Mouse (Mus musculus) gonadal fat pad, adult 2 months (tissue): ENCODE results near the gene Lrrc30. TPM values are rescaled to one million over a fixed set of nuclear protein-coding genes. Genes with fewer than 3 reads are reported as not detected.

Source experiments
- DNase-seq: peaks from one replicate; pipeline ENCODE4 v3.0.0-alpha.2; 2012; ENCODE audit warnings: low read depth
- polyA plus RNA-seq: library from polyadenylated mRNA; depleted of rRNA; stranded (reverse); fragments of >200 nt; gene quantifications from 2 replicates; pipeline ENCODE4 v1.2.3, GENCODE M21; 2012; rRNA removed

Gene Lrrc30
- not detected in 2 replicates for polyA plus RNA-seq

DNA sequence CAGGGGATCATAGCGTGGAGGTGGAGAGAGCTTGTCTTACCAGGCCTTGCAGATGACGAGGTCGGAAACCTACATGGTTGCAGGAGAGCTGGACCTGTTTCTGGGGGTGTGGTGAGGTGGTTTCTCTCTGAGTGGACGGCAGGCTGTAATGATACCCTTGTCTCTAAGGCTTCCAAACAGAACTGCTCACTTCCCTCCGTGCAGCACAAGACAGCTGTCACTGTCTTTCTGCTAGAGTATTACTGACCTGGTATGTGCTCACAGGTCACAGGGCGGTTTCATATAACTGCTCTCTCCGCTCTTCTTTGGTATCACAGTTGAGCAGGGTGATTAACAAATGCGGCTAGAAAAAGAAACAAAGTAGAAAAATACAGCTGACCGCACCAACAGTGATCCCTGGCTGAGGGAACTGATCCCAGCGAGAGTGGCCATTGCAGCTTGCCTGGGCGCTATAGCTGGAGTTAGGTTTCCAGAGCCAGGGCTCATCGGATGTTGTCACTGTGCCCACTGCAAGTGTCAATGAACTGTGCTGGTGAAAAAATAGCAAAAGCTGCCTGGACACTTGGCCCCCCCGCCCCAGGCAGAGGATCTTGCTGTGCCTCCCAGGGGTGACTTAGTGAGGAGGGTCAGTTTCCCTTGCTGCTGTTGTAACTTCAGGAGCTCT, at the start of gene Lrrc30:
Gene Lrrc30 (minus strand): TSS at position 48 of the 664 bp plus-strand sequence.
- no peak for DNase-seq

DNA sequence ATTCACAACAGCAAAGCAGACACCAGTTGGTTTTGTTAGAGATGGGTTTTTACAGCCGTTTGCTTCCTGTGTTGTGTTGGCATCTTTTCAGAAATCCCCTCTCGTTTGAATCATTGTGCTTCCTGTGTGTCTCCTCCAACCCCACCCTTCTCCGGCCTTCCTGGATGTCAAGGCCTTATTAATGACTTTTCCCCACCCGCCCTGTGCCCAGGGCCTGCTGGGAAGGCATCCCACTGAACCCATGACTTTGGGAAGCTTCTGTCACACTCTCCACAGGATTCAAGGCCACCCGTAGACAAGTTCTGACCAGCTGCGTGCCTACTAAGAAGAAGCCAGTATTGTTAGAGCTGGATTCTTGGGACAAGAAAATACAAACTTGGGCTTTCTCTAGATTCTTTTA, 48.6 kb upstream of the Lrrc30 start:
- no peak for DNase-seq

DNA sequence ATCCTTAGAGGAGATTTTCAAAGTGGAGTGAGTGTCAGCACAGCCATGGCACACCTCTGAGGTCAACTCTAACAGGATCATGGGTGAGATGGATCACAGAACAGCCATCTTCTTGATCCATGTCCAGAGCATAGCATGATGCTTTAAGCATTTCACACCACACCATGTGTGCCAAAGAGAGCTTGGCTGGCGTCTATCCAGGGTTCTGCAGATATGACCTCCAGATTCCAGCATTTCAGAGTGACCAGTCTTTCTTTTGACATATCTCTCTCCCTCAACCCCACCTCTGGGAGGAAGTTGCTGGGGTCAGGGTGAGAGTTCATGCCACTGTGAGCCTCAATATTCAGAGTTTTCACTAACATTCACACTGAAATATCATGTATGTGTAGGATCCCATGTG, 46.1 kb upstream of the Lrrc30 start:
- no peak for DNase-seq

DNA sequence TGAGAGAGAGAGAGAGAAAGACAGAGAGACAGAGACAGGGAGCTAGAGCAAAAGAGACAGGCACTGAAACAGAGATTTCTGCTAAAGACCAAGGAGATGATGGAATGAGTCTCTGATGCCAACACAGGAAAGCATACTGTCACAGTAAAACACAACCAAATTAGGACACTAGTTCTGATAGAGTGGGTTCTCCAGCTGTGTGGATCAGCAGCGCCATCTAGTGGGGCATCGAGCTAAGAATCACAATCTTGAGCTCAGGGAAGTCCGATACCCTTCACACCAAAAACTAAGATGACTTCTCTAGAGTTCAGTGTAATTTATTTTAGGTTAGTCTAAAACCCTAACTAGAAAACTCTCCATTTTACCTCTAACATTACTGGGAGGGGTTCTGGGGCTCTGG, 35.5 kb upstream of the Lrrc30 start:
- peak; percentile 4 for DNase-seq

DNA sequence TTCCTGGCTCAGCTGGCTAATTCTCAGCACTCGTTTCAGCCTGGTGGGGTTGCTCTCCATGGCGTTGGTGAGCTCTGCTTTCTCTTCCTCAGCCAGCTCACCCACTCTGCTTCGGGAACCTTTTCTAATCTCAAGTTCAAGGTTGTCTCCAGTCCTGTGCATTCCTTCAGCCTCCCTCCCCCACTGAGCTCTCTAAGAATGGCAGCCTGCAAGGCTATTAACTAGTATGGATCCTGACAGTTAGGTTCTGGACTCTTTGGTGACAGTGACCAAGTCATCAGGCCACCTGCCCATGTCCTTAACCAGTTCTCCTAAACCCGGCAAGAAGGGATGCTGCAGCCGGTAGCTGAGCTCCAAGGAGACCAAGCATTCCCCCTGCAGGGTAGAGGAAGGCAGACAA, 34.5 kb upstream of the Lrrc30 start:
- no peak for DNase-seq

DNA sequence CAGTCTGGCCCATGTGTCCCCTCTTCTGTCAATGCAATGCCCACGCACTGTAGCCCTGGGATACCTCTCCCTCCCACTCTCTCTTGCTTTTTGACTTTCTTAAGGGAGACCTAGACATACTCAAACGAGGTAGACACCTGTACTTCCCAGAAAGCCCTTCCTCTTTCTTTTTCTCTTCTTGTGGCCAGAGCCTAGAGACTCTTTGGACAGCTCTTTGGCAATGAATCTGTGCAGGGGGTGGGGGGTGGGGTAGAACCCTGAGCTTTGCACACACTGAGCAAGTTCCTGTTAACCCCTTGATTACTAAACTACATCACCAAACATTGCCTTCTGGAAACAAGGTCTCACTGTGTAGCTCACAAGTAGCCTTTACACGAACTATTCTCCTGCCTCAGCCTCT, 31.8 kb upstream of the Lrrc30 start:
- no peak for DNase-seq

DNA sequence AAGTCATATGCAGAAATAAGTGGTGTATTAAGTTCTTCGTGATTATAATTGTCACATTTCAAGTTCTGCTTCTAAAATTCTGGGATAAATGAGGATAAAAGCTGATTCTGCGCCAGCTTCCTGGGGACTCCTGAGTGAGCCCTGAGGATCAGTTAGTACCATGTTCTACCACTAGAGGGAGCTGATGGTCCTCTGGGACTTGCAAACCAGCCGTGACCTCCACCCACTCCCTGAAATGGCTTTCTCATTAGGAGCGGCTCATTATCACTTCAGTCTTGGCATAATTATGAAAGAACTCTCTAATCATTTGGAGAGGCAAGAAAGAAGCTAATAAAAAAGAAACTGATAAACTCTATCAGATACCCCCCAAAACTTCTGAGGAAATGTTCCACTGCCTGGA, 19.0 kb upstream of the Lrrc30 start:
- no peak for DNase-seq

DNA sequence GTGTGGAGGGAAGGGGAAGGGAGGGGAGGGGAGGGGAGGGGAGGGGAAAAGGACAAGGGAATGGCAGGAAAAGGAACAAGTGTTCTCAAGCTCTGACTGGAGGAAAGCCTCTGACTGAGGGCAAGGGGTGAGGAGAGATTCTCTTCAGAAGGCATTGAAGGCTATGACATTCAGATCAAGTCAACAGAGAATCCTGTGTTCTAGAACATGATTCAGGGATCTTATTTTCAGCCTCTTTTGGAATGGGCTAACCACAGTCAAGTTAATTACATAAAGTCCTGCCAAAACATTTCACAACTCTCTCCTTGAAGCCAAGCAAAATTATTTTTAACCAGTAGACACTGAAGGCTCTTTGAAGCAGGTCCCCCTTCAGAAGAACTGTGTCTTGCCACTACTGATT, 9.1 kb upstream of the Lrrc30 start:
- peak; percentile 57 for DNase-seq

DNA sequence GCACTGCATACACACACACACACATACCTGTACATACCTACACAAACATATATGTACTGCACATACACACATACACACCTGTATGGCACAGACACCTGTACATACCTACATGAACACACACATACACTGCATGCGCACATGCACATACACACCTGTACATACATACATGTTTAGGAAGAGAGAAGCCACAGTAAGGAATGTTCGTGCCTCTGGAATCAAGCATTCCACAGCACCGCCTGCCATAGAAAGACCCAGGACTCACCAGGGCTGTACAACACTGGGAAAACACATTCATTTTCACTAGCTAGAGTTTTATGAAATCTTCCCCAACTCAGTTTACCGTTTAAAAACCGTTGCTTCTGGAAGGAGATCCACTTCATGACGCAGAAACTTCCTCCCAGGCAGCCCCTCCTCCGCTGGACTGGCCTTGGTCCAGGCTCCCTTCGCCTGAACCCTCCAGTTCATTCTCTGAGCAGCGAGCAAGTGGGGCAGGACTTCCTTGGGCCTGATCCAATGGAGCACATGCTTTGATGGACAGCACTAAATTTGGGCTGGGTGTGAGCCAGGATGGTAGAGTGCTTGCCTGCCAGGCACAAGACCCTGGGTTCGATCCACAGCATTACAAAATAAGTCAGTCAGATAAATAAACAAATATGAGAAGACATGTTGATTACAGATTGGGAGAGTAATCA, 5.7 kb upstream of the Lrrc30 start:
- DNase-seq = no peak

DNA sequence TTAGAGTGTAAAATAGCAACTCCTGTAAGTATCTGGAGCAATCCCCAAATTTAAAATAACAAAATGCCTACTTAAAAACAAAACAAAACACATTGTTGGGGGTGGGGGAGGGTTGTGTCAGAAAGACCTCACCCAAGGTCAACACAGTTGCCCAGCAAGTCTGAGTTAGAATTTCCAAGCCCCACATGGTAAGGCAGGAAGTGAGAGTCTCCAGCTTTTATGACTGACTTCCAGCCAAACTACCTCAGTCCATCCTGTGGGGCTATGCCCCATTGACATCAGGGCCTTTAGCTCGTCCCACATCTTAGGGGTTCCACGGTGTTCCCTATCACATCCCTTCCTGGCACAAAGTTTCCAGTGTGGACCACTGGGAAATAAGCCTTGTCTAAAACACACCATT, 4.4 kb upstream of the Lrrc30 start:
- no peak for DNase-seq

DNA sequence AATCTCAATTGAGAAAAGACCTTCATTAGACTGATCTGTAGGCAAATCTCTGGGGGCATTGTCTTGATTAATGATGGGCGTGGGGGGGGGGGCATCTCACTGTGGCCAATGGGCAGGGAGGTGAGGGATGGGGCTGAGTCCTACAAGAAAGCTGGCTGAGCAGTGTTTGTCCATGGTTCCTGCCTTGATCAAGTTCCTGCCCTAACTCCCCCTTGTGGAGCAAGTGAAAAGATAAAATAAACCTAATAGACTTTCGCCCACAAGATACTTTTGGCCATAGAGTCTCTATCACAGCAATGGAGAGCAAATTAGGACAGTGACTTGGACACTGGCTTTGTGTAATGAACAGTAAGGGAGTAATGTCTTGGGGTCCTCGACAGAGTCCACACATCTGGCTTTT, 3.8 kb upstream of the Lrrc30 start:
- no peak for DNase-seq

DNA sequence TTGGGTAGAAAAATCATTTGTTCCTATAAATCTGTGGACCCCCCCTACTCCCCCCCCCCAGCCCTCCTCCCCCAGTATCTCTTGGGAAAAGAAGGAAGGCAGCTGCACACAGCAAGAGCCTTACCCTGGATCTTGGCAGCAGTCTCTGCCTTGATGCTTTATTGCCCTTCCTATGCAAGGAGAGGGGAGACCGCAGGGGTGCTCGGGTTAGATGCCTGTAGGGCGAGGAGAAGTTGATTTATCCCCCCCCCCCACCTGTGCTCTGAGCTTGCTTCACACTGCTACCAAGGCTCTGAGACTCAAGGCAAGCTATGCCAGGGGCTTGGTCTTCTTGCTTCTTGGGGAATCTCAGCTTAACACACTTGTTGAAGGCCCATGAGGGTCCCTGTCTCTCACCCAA, 2.8 kb downstream of the Lrrc30 start:
- DNase-seq = no peak

DNA sequence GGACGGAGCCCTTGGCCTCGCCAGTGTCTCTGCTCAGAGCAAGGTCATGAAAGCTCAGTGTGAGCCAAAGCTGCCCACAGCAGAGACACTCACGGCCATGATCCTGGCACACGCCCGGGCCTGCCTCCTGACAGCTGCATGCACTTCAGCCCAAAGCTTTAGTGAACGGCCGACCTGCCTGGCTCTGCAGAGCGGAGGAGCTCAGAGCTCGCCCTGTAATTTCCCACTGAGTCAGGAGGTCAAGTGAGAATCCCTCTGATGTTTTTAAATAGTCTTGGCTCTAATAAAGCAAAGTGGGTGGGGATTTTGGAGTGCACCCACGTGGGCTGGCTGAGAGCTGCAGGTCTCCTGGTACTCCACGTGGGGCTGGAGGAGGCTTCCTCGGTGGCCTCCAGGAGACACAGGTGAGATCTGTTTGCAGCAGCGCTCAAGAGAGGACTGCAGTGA, 3.3 kb downstream of the Lrrc30 start:
- peak; percentile 33 for DNase-seq

DNA sequence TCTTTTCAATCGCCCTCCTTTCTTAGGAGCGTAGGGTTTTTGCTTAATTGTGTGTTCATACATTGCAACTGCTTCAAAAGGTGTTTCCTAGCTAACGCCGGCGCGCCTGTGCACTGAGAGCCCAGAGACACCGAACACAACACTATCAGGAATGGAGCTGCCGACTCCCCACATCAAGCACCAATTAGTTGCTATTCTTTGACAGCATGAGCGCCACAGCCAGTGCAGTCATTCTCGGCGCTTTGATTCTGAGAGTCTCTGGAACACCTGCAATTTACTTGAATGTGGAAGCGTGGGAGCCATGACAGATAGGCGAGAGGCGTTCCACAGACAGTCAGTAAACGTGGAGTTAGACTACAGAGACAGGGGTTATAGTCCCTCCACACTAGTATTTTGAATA, 4.0 kb downstream of the Lrrc30 start:
- DNase-seq = no peak

DNA sequence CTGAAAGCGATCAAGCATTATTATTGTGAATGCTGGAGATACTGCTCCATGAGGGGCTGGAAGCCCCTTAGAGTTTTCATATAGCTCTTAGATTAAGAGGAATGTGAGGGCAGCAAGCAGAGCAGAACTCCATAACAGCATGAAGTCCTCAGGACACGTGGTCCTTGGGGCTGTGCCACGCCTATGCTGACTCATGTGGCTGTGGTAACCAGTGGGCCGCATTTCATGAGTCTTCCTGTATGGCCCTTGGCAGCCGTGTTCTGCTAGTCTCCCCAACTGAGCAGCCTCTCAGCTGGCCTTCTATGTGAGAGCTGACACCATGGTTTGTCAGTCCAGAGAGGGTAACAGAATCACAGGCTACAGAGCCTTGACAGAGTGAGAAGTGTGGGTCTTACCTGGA, 7.1 kb downstream of the Lrrc30 start:
- DNase-seq = no peak

DNA sequence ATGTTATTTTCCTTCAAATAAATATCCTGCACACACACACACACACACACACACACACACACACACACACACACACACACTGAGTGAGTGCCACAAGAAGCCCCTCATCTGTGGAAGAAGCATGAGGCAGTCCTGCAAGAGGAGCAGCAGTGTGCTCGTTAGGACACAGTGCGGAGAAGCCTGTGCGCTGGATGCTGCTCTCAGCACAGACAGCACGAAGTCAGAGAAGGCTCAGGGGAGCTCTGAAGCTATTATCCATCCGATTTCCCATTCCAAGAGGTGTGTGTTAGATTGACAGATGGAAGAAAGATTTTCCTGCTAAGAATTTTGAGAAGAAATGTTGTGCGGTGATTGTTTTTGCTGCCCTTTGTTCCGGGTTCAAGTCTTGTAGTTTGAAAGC, 13.5 kb downstream of the Lrrc30 start:
- DNase-seq = no peak

DNA sequence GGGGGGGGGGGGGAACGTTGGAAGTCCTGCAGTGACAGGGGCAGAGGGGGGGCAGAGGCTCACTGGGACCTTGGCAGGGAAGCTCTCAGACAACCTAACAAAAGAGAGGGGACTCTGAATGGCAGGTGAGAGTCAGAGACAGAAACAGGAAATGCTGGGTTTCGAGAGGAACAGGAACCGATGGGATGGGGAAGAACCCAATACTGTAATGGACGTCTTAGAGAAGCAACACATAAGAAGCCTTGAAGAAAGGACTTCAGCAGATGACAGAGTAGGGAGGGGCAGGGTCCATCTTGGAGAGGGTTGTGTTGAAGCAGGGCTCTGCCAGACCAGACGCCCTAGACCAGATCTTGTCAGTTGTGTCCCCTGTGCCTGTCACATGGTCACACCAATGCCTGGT, 18.1 kb downstream of the Lrrc30 start:
- no peak for DNase-seq

DNA sequence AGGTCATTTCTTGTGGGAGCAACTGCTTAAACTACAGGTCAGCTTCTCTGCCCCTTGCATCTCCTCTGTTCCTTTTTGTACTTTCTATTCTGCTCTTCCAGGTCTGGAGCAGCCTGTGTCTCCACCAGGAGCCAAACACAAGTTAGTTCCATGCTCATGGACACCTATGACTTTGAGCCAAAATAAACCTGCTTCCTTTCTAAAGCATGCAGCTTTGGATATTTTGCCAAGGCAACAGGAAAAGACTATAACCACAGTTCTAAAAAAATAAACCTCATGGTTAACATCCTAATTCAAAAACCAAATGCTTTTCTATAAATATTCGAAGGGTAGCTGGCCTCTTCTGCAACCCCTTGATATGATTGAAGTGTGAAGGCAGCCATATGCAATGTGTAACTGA, 19.9 kb downstream of the Lrrc30 start:
- DNase-seq = no peak

DNA sequence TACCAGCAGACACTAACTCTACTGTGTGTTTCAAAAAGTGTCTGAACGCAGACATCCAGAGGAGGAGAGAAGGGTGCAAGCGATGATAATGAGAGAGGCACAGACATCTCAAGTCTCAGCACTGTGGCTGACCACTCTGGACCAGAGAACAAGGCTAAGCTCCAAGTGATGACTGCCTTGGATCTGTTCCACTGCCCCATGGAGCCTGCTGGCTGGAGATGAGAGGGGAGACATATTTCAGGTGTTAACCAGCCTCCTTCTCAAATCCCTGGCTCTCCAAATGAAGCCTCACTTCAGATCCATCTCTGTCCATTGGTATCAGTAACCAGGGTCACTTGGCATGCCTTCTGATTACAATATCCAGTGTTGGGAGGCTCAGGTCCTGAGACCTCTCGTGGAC, 20.4 kb downstream of the Lrrc30 start:
- DNase-seq = no peak

DNA sequence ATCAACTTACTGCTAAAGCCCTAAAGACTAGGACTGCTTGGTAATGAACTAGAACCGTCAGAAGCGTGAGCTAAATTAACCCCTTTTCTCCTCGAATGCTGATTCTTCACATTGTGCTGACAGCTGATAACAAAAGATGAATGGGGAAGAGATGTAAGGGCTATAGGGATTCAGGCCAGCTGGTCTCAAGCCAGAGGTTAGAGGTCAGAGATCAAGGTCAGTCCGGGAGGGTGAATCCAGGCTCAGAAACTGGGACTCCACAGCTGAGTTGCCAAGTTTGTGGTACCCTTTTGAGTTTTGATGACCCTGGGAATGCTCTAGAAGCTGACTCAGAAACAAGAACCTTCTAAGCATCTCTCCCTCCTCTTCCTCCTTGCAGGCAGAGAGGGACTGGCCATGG, 28.1 kb downstream of the Lrrc30 start:
- DNase-seq = no peak

DNA sequence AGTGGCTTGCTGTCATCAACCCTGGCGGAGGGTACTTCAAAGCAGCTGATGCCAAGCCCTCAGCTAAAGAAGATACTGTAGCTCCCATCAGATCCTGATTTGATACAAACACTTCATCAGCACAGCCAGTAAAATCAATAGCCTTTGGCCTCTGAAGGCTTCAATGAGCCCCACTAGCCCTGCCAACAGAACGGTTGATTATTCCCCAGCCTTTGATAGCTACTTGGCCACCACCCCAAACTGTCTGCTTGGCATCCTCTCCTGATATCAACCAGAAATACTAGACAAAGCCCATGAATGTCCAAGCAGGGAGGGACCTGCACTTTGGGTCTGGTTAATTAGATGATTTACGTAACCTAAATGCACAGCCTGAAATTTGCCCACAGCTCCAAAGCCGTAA, 30.0 kb downstream of the Lrrc30 start:
- no peak for DNase-seq

DNA sequence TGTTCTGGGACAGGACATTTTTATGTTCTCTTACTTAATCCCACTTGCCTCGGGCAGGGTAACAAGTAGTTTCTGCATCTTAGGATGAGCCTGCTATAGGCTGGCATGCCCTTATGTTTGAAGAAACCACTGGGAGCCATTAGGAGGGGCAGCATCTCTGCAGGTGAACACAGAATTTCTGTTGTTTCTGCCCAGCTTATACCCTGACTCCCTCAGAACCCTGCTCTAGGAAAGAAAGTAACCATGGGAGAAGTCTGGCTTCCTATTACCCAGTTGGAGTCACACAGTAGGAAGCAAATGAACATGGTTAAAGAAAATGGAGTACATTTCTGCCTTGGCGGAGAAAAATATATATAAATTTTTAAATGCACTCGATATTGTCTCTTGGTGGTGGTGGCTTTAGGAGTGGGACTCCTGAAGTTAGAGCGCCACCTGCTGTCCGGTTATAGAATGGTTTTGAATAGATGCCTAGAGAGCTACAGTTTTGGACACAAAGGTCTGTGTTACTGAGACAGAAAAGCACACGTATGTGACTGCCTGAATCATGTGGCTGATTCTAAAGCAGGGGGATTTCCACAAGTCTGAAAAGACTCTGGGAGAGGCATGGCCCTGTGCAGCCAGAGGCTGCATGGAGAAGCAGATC, 47.5 kb downstream of the Lrrc30 start:
- DNase-seq = no peak

DNA sequence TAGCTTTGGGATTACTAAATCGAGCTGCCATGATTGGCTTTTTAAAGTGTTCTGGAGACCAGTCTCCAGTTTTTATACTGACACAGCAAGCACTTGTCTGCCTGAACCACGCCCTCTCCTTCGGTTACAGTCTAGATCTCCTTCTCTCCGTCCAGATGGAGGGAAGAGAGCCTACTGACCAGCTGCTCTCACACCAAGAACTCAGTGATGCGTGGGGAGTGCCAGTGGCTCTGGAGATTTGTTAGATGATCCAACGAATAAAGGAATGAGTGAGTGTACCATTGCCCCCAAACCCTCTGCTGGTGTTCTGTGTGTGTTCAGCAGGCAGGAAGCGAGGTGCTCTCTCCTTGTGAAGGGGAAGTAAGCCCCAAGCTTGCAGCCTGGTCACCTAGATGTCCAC, 48.0 kb downstream of the Lrrc30 start:
- no peak for DNase-seq
